Mouse (Mus musculus) thymus, adult 2 months (tissue): ENCODE results near the gene Gm5108. TPM values are rescaled to one million over a fixed set of nuclear protein-coding genes. Genes with fewer than 3 reads are reported as not detected.

Experiments used
- DNase-seq: peaks from one replicate; pipeline ENCODE4 v3.0.0; 2021
- H3K27ac ChIP-seq: fragments of 200-500 bp; 2 replicates; pipeline ENCODE4 v1.5.1; 2012; ENCODE audit warnings: low read length, control low read depth; ENCODE audit not compliant: control insufficient read depth, insufficient read depth
- H3K27me3 ChIP-seq: fragments of 200-500 bp; 2 replicates; pipeline ENCODE4 v1.6.1; 2012; ENCODE audit warnings: mild to moderate bottlenecking, low read length, moderate library complexity, mixed read lengths; ENCODE audit not compliant: control insufficient read depth, insufficient read depth
- H3K36me3 ChIP-seq: fragments of 200-500 bp; 2 replicates; pipeline ENCODE4 v1.6.1; 2012; ENCODE audit warnings: mild to moderate bottlenecking, low read length, moderate library complexity; ENCODE audit not compliant: control insufficient read depth, insufficient read depth
- H3K4me1 ChIP-seq: fragments of 200-500 bp; replicated peaks from 2 replicates; pipeline ENCODE4 v1.6.1; 2012; ENCODE audit warnings: low read length; ENCODE audit not compliant: control insufficient read depth, insufficient read depth
- H3K4me3 ChIP-seq: fragments of 200-500 bp; 2 replicates; pipeline ENCODE4 v1.5.1; 2012; ENCODE audit warnings: mild to moderate bottlenecking, low read length, control low read depth, moderate library complexity; ENCODE audit not compliant: control insufficient read depth, insufficient read depth
- CTCF ChIP-seq: fragments of 200-500 bp; IDR thresholded peaks from 2 replicates; pipeline ENCODE4 v1.5.1; 2012; ENCODE audit warnings: mild to moderate bottlenecking, control low read depth, low read length, moderate library complexity, borderline replicate concordance; ENCODE audit not compliant: control insufficient read depth, poor library complexity, insufficient read depth; ENCODE audit errors: extremely low read depth
- POLR2A ChIP-seq: fragments of 200-500 bp; IDR thresholded peaks from 2 replicates; pipeline ENCODE4 v1.6.1; 2012; ENCODE audit warnings: mild to moderate bottlenecking, low read length, control low read depth, moderate library complexity; ENCODE audit not compliant: control insufficient read depth, poor library complexity, insufficient read depth; ENCODE audit errors: extremely low read depth
- WGBS: fragments of 180-500 bp; shearing (Covaris S2); methylation state at CpG from one replicate; pipeline ENCODE4 v1.1.7; 2018; 5-methylcytosine and 5-hydroxymethylcytosine counted together
- polyA plus RNA-seq: library from polyadenylated mRNA; depleted of rRNA; stranded (reverse); fragments of >200 nt; gene quantifications from 2 replicates; pipeline ENCODE4 v1.2.3, GENCODE M21; 2012; rRNA removed

Gm5108 gene
- polyA plus RNA-seq, 1 experiment: not detected

GRCm38 (mm10) chr5:68011569-68011968, 70.1 kb downstream of the Gm5108 start:
- no peak for DNase-seq
- no peak overlapping the region for H3K27ac ChIP-seq
- H3K4me3 ChIP-seq: no peak overlapping the region

GRCm38 (mm10) chr5:68012618-68013017, 71.1 kb downstream of the Gm5108 start:
- no peak overlapping the region for H3K27ac ChIP-seq
- TF ChIP-seq POLR2A: no peak
- TF ChIP-seq CTCF: peak; percentile 60; the same call in 1 of the 2 replicates
- 5% methylated on average over 4 of the region's 4 CpGs for WGBS
- no peaks in the 10 kb centered on the region for H3K27me3 ChIP-seq
- no peaks in the 10 kb centered on the region for H3K36me3 ChIP-seq
- no peaks in the 10 kb centered on the region for H3K4me1 ChIP-seq
- DNase-seq: peak; percentile 76
- no peak overlapping the region for H3K4me3 ChIP-seq

More at GRCm38 (mm10) chr5:68011569-68011968, 70.1 kb downstream of the Gm5108 start:
- Histone ChIP-seq H3K36me3 (no peaks in the 10 kb centered on the region), H3K27me3 (no peaks in the 10 kb centered on the region), H3K4me1 (no peaks in the 10 kb centered on the region)
- WGBS: 34% methylated on average over 3 of the region's 3 CpGs
- TF ChIP-seq POLR2A (no peak), CTCF (no peak)

- no peak for TF ChIP-seq CTCF
- TF ChIP-seq POLR2A: no peak
- no peak for DNase-seq
- Histone ChIP-seq H3K4me1 (no peaks in the 10 kb centered on the region), H3K27me3 (no peaks in the 10 kb centered on the region), H3K27ac (no peak overlapping the region), H3K36me3 (no peaks in the 10 kb centered on the region), H3K4me3 (no peak overlapping the region)
- WGBS: 82% methylated on average over 2 of the region's 2 CpGs
These were observed 79.4 kb downstream of the Gm5108 start for GRCm38 (mm10) chr5:68020870-68021269.

Other genes with a start within 250 kb of the Gm5108 start
- gene Atp8a1, start 94.2 kb upstream of the Gm5108 start, polyA plus RNA-seq: 27.8 and 63.5 TPM in 2 replicates
- not detected in 2 replicates for gene Gm21905, start 4.8 kb downstream of the Gm5108 start, polyA plus RNA-seq
- gene Grxcr1, start 90.2 kb downstream of the Gm5108 start, polyA plus RNA-seq: not detected in 2 replicates